Mouse (Mus musculus) left cerebral cortex, adult 8-10 months (tissue): ENCODE results near the gene Ooep. TPM values are rescaled to one million over a fixed set of nuclear protein-coding genes. Genes with fewer than 3 reads are reported as not detected.

ENCODE experiments used
- total RNA-seq, 4 experiments: library from RNA; stranded (reverse); gene quantifications; 2 replicates each; pipeline ENCODE4 v1.2.4; 2022

The Ooep gene
- total RNA-seq, 4 experiments from 2014 or later, result not detected

Other genes with a start within 250 kb of the Ooep start
- gene Gsta4, start 196.0 kb downstream of the Ooep start, total RNA-seq, result 10 to 100 TPM; 33.6 to 43.8 (median 38.8) TPM
- under 1 TPM in 1 of 4 experiments, not detected in 3; 0.60 TPM for gene Gsta1, start 148.1 kb downstream of the Ooep start, total RNA-seq
- not detected for gene Gm3776, start 121.6 kb downstream of the Ooep start, total RNA-seq
- not detected for gene Gm10639, start 88.8 kb downstream of the Ooep start, total RNA-seq
- gene Omt2a, start 63.9 kb downstream of the Ooep start, total RNA-seq, result not detected
- gene Omt2b, start 51.1 kb downstream of the Ooep start, total RNA-seq, result not detected
- not detected for gene Gsta2, start 22.9 kb downstream of the Ooep start, total RNA-seq
- under 1 TPM in 1 of 4 experiments, not detected in 3; 0.65 TPM for gene Dppa5a, start 10.5 kb downstream of the Ooep start, total RNA-seq
- gene Ddx43, start 17.1 kb upstream of the Ooep start, total RNA-seq, result under 1 TPM in 2 of 4 experiments, not detected in 2; 0.25 to 0.33 TPM
- gene Cgas, start 64.5 kb upstream of the Ooep start, total RNA-seq, result 1 to 10 TPM in 1 of 4 experiments, under 1 TPM in 3; 0.52 to 1.1 (median 0.65) TPM
- 10 to 100 TPM; 22.9 to 29.3 (median 26.9) TPM for gene Mto1, start 69.5 kb upstream of the Ooep start, total RNA-seq
- under 1 TPM; 0.40 to 0.54 (median 0.47) TPM for gene Gm17324, start 70.1 kb upstream of the Ooep start, total RNA-seq
- 1,000 to 10,000 TPM; 2,343 to 2,844 (median 2,594) TPM for gene Eef1a1, start 110.4 kb upstream of the Ooep start, total RNA-seq
- 10 to 100 TPM; 17.2 to 20.3 (median 19.2) TPM for gene Slc17a5, start 209.3 kb upstream of the Ooep start, total RNA-seq
- 1 to 10 TPM in 3 of 4 experiments, under 1 TPM in 1; 0.53 to 1.5 (median 1.2) TPM for gene Cd109, start 236.8 kb upstream of the Ooep start, total RNA-seq